ENCODE assay signal across 19 mouse cellular contexts in genomic region chr9:85376643-85377307, GRCm38 (mm10). TPM values are rescaled to one million over a fixed set of nuclear protein-coding genes. Genes with fewer than 3 reads are reported as not detected.
DNase-seq lines count a peak whose midpoint lies in the region; ATAC-seq and TF ChIP-seq lines count a peak whose summit lies in the region.
"Had no signal": no experiment of that assay in that cellular context is flagged by ENCODE, and none has a peak within 500 bp of the region (broad histone marks: within the 10 kb centered on the region; RNA-seq: fewer than 3 reads in every experiment).

No protein-coding gene starts in this region.

- no peak overlapping the region for H3K4me2 ChIP-seq in kidney, postnatal 0 days (ENCODE audit: low read length)
- H3K4me2 ChIP-seq in kidney, embryonic 14.5 days (replicated peaks; ENCODE audit: low read depth, low read length), result no peak overlapping the region
- H3K4me2 ChIP-seq in intestine, embryonic 14.5 days (ENCODE audit: low read length), result no peak overlapping the region
- H3K4me2 ChIP-seq in intestine, embryonic 16.5 days (ENCODE audit: low read depth, low read length), result no peak overlapping the region
- H3K4me2 ChIP-seq in stomach, postnatal 0 days (replicated peaks; ENCODE audit: low read depth), result no peak overlapping the region
- H3K4me2 ChIP-seq: forebrain, embryonic 13.5 days; heart, embryonic 12.5 days had no signal

- no peak overlapping the region for H3K9ac ChIP-seq in kidney, postnatal 0 days (ENCODE audit: low read depth, low read length)
- no peak overlapping the region for H3K9ac ChIP-seq in kidney, embryonic 14.5 days (ENCODE audit: low read depth, low read length)
- H3K9ac ChIP-seq in intestine, embryonic 14.5 days (ENCODE audit: low read length), result no peak overlapping the region
- H3K9ac ChIP-seq in intestine, embryonic 16.5 days (ENCODE audit: low read depth, low read length), result no peak overlapping the region
- H3K9ac ChIP-seq in stomach, postnatal 0 days (ENCODE audit: low read length), result no peak overlapping the region
- H3K9ac ChIP-seq: forebrain, embryonic 13.5 days; heart, embryonic 12.5 days had no signal

- H3K36me3 ChIP-seq in kidney, postnatal 0 days (ENCODE audit: insufficient read depth, low read length), result no peaks in the 10 kb centered on the region
- H3K36me3 ChIP-seq in kidney, embryonic 14.5 days (ENCODE audit: control insufficient read depth, insufficient read depth, low read length), result no peaks in the 10 kb centered on the region
- no peaks in the 10 kb centered on the region for H3K36me3 ChIP-seq in intestine, embryonic 14.5 days (ENCODE audit: control insufficient read depth, insufficient read depth, low read length)
- no peaks in the 10 kb centered on the region for H3K36me3 ChIP-seq in intestine, embryonic 16.5 days (ENCODE audit: control insufficient read depth, insufficient read depth, low read length)
- no peaks in the 10 kb centered on the region for H3K36me3 ChIP-seq in stomach, postnatal 0 days (ENCODE audit: control insufficient read depth, insufficient read depth, low read length)
- H3K36me3 ChIP-seq: embryonic facial prominence, embryonic 10.5 days; heart, embryonic 12.5 days had no signal

- H3K27ac ChIP-seq in kidney, postnatal 0 days, result no peak overlapping the region
- no peak overlapping the region for H3K27ac ChIP-seq in kidney, embryonic 14.5 days (ENCODE audit: low read depth, low read length)
- no peak overlapping the region for H3K27ac ChIP-seq in intestine, embryonic 14.5 days (ENCODE audit: low read depth)
- peak overlapping the region; percentile 73 for H3K27ac ChIP-seq in intestine, embryonic 16.5 days (ENCODE audit: low read length)
- no peak overlapping the region for H3K27ac ChIP-seq in stomach, postnatal 0 days (replicated peaks)
- H3K27ac ChIP-seq: embryonic facial prominence, embryonic 10.5 days; forebrain, embryonic 13.5 days; gastrocnemius, adult 2 months had no signal

- peak; percentile 24 for DNase-seq in kidney, postnatal 0 days (ENCODE audit: low spot score)
- DNase-seq in intestine, embryonic 14.5 days (ENCODE audit: low spot score), result no peak
- no peak for DNase-seq in stomach, postnatal 0 days (ENCODE audit: low spot score)
- DNase-seq in urinary bladder, postnatal 4 days (ENCODE audit: low spot score in 2 of 2), result no peak
- no peak for DNase-seq in c-Kit-positive CD71-positive TER-119-positive erythroid progenitor cells, embryonic 14.5 days (ENCODE audit: low spot score)
- DNase-seq: adrenal gland, postnatal 14 days; cerebellum, adult 18-20 months; cerebellum, postnatal 10 days; gastrocnemius, adult 2 months; gastrocnemius, postnatal 25 days; heart, postnatal 36 days had no signal

- no peaks in the 10 kb centered on the region for H3K9me3 ChIP-seq in kidney, postnatal 0 days (replicated peaks; ENCODE audit: low read length)
- H3K9me3 ChIP-seq in kidney, embryonic 14.5 days (ENCODE audit: control insufficient read depth, low read length), result no peaks in the 10 kb centered on the region
- H3K9me3 ChIP-seq in intestine, embryonic 14.5 days (ENCODE audit: control insufficient read depth, low read length), result no peaks in the 10 kb centered on the region
- no peaks in the 10 kb centered on the region for H3K9me3 ChIP-seq in intestine, embryonic 16.5 days (ENCODE audit: control insufficient read depth, low read length)
- H3K9me3 ChIP-seq in stomach, postnatal 0 days (ENCODE audit: control insufficient read depth, low read length), result no peaks in the 10 kb centered on the region
- H3K9me3 ChIP-seq: embryonic facial prominence, embryonic 10.5 days; forebrain, embryonic 13.5 days; heart, embryonic 12.5 days had no signal

- no peaks in the 10 kb centered on the region for H3K4me1 ChIP-seq in kidney, postnatal 0 days (replicated peaks; ENCODE audit: insufficient read depth, low read length)
- H3K4me1 ChIP-seq in kidney, embryonic 14.5 days (ENCODE audit: control insufficient read depth, insufficient read depth, low read length), result no peaks in the 10 kb centered on the region
- no peaks in the 10 kb centered on the region for H3K4me1 ChIP-seq in intestine, embryonic 14.5 days (replicated peaks; ENCODE audit: control insufficient read depth, insufficient read depth, low read length)
- 0 out of 2 replicates have a peak, but pooled peaks cover 5% of the 10 kb centered on the region for H3K4me1 ChIP-seq in intestine, embryonic 16.5 days (ENCODE audit: control insufficient read depth, insufficient read depth, low read length)
- no peaks in the 10 kb centered on the region; the same call in 1 of the 2 replicates for H3K4me1 ChIP-seq in stomach, postnatal 0 days (replicated peaks; ENCODE audit: control insufficient read depth, insufficient read depth)
- H3K4me1 ChIP-seq: embryonic facial prominence, embryonic 10.5 days; forebrain, embryonic 13.5 days had no signal

- no peak for TF ChIP-seq EP300 in stomach, postnatal 0 days (optimal IDR thresholded peaks at IDR 0.05)

- no peak overlapping the region for H3K4me3 ChIP-seq in kidney, postnatal 0 days (replicated peaks; ENCODE audit: low read depth, low read length)
- no peak overlapping the region for H3K4me3 ChIP-seq in kidney, embryonic 14.5 days (ENCODE audit: low read length)
- H3K4me3 ChIP-seq in intestine, embryonic 14.5 days (ENCODE audit: low read depth, low read length), result no peak overlapping the region
- H3K4me3 ChIP-seq in intestine, embryonic 16.5 days (ENCODE audit: low read length), result no peak overlapping the region
- H3K4me3 ChIP-seq in stomach, postnatal 0 days (ENCODE audit: low read depth, low read length), result no peak overlapping the region
- H3K4me3 ChIP-seq: embryonic facial prominence, embryonic 10.5 days; forebrain, embryonic 13.5 days; gastrocnemius, adult 2 months; heart, embryonic 12.5 days had no signal

- TF ChIP-seq CTCF in kidney, postnatal 0 days (IDR thresholded peaks at IDR 0.05; ENCODE audit: low read depth), result no peak
- 0 out of 2 replicates have a peak, but pooled peaks have one; percentile 3 for TF ChIP-seq CTCF in stomach, postnatal 0 days (IDR thresholded peaks at IDR 0.05; ENCODE audit: low read depth)

- ATAC-seq in kidney, postnatal 0 days (replicated peaks; ENCODE audit: low FRiP score, low read depth), result 0 out of 2 replicates have a peak, but pooled peaks have one; percentile 59
- ATAC-seq in kidney, embryonic 14.5 days (ENCODE audit: low FRiP score, low TSS enrichment), result no peak
- peak; percentile 52; the same call in 1 of the 2 replicates for ATAC-seq in intestine, embryonic 14.5 days (replicated peaks; ENCODE audit: low FRiP score, low TSS enrichment, low read depth)
- ATAC-seq in intestine, embryonic 16.5 days, result peak; percentile 84
- 0 out of 2 replicates have a peak, but pooled peaks have one; percentile 54 for ATAC-seq in stomach, postnatal 0 days (ENCODE audit: low FRiP score, low TSS enrichment)
- ATAC-seq: activated CD4-positive, CD25-positive, alpha-beta regulatory T cell, adult 4 months; forebrain, embryonic 13.5 days; Patski had no signal

- H3K27me3 ChIP-seq in kidney, postnatal 0 days (ENCODE audit: insufficient read depth, low read length), result no peaks in the 10 kb centered on the region
- no peaks in the 10 kb centered on the region for H3K27me3 ChIP-seq in kidney, embryonic 14.5 days (ENCODE audit: control insufficient read depth, insufficient read depth, low read length)
- H3K27me3 ChIP-seq in intestine, embryonic 14.5 days (replicated peaks; ENCODE audit: control insufficient read depth, insufficient read depth, low read length), result no peaks in the 10 kb centered on the region
- no peaks in the 10 kb centered on the region for H3K27me3 ChIP-seq in intestine, embryonic 16.5 days (replicated peaks; ENCODE audit: control insufficient read depth, insufficient read depth, low read length)
- H3K27me3 ChIP-seq in stomach, postnatal 0 days (ENCODE audit: control insufficient read depth, insufficient read depth, low read length), result no peaks in the 10 kb centered on the region
- H3K27me3 ChIP-seq: CH12.LX; forebrain, embryonic 13.5 days; heart, embryonic 12.5 days; Patski had no signal

- 84% methylated on average over 3 of the region's 3 CpGs for WGBS in kidney, postnatal 0 days
- WGBS in kidney, embryonic 14.5 days, result 84% methylated on average over 3 of the region's 3 CpGs
- 69% methylated on average over 3 of the region's 3 CpGs for WGBS in intestine, embryonic 14.5 days
- 68% methylated on average over 3 of the region's 3 CpGs for WGBS in intestine, embryonic 16.5 days
- 76% methylated on average over 3 of the region's 3 CpGs for WGBS in stomach, postnatal 0 days

RNA-seq across cellular contexts. Expression of gene Tent5a, which starts 49.6 kb away (rescaled TPM):
- polyA plus RNA-seq in kidney, postnatal 0 days (2015; fragmentation: Nextera tagmentation; extraction: Ambion mirVana), result 3.7 and 3.9 TPM in 2 replicates
- polyA plus RNA-seq in kidney, embryonic 14.5 days (2014; fragmentation: Nextera tagmentation; extraction: Ambion mirVana), result 2.3 and 2.6 TPM in 2 replicates
- 14.1 and 15.1 TPM in 2 replicates for polyA plus RNA-seq in intestine, embryonic 14.5 days (2014; fragmentation: Nextera tagmentation; extraction: Ambion mirVana)
- polyA plus RNA-seq in intestine, embryonic 16.5 days (2015; fragmentation: Nextera tagmentation; extraction: Ambion mirVana), result 17.0 and 18.0 TPM in 2 replicates
- 22.5 and 22.9 TPM in 2 replicates for polyA plus RNA-seq in stomach, postnatal 0 days (2015; fragmentation: Nextera tagmentation; extraction: Ambion mirVana)
